Mouse (Mus musculus) kidney, adult 2 months (tissue): ENCODE results near the gene Six2.

Source experiments
- CTCF ChIP-seq: fragments of 200-500 bp; conservative IDR thresholded peaks from 2 replicates; pipeline ENCODE4 v1.5.1; 2011; ENCODE audit warnings: low read depth, mild to moderate bottlenecking, control low read depth, low read length, moderate library complexity, mixed read lengths; ENCODE audit not compliant: insufficient read depth, insufficient read length
- POLR2A ChIP-seq: fragments of 200-500 bp; IDR thresholded peaks from one replicate; pipeline ENCODE4 v1.6.1; 2011; ENCODE audit warnings: low read depth, low read length, control low read depth

GRCm38 (mm10) chr17:85689807-85690319, 1.8 kb upstream of the Six2 start:
- no peak for TF ChIP-seq POLR2A
- TF ChIP-seq CTCF = no peak
